Mouse (Mus musculus) megakaryocyte, embryonic 14.5 days (primary cell): Measurements from ENCODE around the gene Cntfr.

Experiments
- FLI1 ChIP-seq: IDR thresholded peaks from 2 replicates; pipeline ENCODE4 v1.6.1; 2012; ENCODE audit warnings: low read length, inconsistent platforms, mixed read lengths
- GATA1 ChIP-seq: IDR thresholded peaks from 3 replicates; pipeline ENCODE4 v1.6.1; 2012; ENCODE audit warnings: mixed read lengths, low read length, inconsistent platforms, borderline replicate concordance

- TF ChIP-seq GATA1 (no peak), FLI1 (no peak)
These were observed 15.7 kb upstream of the Cntfr start for GRCm38 (mm10) chr4:41712421-41713196.
